Mouse (Mus musculus): Measurements from ENCODE around the gene Kalrn.

The Kalrn gene

GRCm38 (mm10) chr16:34417383-34417782 lies 155.9 kb downstream of the Kalrn start:
- DNase-seq: no peak

- peak; percentile 55 for DNase-seq
These were observed 158.8 kb downstream of the Kalrn start for GRCm38 (mm10) chr16:34414581-34414980.

GRCm38 (mm10) chr16:34413868-34414333 lies 159.4 kb downstream of the Kalrn start:
- peak; percentile 54 for DNase-seq

- no peak for DNase-seq
These were observed 166.3 kb downstream of the Kalrn start for GRCm38 (mm10) chr16:34407036-34407435.

DNA sequence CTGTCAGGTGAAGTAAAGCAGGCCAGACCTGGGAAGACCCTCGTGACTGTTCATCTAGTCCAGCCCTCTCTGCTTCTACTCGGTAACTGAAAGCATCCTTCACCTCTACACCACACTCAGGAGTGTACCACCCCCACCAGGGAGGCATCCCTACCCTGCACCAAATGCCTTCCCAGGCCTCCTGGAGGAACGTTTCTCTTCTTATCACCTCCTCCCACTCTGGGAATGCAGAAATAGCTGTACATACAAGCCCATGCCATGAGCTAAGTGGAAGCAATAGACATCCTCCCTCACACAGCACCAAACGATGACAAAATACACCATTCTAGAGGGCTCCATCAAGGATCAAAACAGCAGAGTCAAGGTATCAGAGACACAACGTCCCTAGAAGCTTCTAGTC lies 168.2 kb downstream of the Kalrn start:
- no peak for DNase-seq

GRCm38 (mm10) chr16:34401216-34401615 lies 172.1 kb downstream of the Kalrn start:
- DNase-seq: no peak

GRCm38 (mm10) chr16:34400102-34400728 lies 173.1 kb downstream of the Kalrn start:
- DNase-seq: peak; percentile 86

- peak; percentile 39 for DNase-seq
These were observed 178.0 kb downstream of the Kalrn start for GRCm38 (mm10) chr16:34395221-34395811.

DNA sequence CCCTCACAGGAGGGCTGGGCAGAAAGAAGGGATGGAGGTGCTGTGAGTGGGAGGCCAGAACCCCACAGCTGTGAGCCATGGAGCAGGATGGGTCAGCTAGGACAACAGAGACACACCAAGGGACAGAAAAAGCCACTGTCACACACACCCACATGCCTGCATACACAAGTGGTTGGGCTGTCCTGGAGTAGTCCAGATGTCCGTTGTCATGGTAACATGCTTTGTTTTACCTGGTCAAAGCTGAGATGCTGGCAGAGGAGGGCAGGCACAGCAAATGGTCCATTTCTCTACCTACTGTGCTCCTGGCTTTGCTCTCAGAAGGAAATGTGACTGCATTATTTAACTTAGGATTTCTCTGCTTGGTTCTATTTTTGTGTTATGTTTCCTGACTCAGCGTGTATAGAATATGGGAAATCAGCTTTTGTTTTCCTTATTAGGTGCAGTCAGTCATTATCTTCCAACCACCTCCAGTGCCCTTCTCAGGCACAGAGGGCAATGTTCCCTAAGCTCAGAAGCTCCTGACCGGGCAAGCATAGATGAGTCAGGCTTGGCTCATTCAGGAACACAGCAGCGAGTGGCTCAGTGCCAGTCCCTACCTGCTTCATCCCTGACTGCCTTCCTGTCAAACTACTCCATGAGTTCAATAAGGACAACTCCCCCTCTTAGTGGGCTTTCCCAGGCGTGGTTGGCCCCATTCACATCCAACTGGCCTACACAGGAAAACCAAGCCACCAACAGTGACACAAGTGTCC lies 183.6 kb downstream of the Kalrn start:
- DNase-seq: no peak

DNA sequence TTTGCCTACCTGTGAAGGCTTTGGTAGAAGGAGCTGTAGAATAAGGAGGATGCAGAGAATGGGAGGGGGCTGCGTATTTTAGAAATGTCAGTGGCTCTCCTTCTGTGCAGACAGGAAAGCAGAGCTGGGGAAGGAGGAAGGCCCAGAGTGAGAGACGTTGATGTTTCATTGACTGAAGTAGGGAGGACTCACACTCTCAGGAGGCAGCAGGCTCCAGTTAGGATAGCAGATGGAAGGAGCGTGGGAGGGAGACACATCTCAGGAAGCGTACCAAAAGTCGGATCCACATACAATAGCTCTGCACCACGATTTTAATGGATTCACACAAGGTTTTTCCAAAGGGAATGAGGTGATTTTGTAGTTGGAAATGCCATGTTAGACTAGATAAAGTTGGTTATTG lies 184.5 kb downstream of the Kalrn start:
- DNase-seq: no peak

DNA sequence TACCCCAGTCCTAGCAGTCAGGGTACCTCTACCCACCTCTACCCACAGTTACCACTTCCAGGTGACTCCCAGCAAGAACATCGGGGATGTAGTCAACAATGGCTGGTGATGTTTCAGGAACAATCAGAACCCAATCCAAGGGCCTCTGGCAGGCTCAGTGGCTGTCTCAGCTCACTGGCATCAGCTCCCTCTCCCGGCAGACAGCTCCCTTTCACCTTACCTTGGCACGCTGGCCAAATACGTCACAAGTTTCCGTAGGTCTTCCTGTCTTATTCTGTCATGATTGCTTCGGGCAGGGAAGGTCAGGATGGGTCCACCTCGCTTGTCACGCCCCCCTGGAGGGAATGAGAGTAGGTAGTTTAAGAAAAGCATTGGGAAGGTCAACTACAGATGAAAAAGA lies 188.3 kb downstream of the Kalrn start:
- DNase-seq: no peak

DNA sequence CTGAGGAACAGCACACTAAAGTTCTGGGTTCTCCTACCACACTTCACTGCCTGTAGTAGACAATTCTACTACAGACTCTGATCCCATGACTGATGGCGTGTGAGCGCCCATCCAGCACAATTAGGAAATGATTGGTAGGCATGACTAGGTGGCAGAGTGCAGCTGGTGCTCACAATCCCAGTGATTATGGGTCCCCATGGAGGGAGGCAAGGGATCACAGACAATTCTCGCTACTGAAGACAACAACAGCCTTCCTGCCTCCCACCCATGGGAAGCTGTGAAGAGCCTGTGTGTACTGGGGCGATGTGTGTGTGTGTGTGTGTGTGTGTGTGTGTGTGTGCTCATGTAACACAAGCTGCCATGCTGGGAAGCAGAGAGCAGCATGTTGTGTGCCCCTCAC lies 190.3 kb downstream of the Kalrn start:
- DNase-seq: no peak

DNA sequence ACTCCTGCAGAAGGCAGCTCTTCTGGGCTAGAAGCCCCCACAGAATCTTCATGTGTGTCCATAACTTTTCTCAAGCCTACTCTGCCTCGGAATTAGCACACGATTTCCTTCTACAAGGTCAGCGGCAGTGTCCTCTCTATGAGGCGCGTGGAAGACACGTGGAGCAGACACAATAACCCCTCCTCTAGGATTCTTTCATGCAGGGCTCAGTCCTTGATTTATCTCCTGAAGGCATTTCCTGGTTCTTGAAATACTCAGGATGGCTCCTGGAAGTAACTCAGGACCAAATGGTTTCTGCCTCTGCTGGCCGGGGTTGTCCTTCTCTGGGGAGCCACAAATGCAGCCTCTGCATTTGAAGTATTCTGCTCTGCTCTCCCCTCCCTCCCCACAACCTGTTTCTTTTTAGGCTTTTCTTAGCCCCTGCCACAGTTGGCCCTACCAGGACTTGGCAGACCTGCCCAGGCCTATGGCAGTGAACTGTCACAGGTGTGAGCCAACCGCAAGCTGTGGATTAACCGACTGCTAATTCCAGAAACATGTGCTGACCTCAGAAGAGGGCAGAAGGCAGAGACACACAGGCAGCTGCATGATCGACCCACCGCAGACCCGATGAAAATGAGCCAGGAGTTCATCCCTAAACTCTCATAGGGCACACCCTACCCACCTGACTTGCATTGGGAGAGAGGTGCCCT lies 197.0 kb downstream of the Kalrn start:
- DNase-seq: peak; percentile 22

GRCm38 (mm10) chr16:34373519-34373918 lies 199.8 kb downstream of the Kalrn start:
- no peak for DNase-seq

GRCm38 (mm10) chr16:34372103-34372741 lies 201.1 kb downstream of the Kalrn start:
- DNase-seq: peak; percentile 58

DNA sequence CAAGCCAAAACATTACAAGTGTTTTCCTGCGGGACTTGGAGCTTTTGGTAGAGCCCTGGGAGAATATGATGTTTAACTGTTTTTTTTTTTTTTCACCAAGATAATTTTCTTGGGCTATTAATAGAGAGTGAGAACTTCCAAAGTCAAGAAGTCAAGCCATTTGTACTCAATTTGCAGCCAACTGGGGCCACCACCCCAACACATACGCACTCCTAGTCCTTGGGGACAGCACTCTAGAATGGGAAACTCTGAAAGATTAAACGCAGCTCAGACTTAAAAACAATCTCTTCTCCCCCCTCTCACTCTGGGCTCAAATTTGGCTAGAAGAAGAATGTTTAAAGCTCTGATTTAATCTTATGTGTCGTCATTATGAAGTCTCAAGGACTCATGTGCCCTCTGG lies 214.1 kb downstream of the Kalrn start:
- no peak for DNase-seq

- DNase-seq: no peak
These were observed 217.8 kb downstream of the Kalrn start for GRCm38 (mm10) chr16:34355547-34355946.

DNA sequence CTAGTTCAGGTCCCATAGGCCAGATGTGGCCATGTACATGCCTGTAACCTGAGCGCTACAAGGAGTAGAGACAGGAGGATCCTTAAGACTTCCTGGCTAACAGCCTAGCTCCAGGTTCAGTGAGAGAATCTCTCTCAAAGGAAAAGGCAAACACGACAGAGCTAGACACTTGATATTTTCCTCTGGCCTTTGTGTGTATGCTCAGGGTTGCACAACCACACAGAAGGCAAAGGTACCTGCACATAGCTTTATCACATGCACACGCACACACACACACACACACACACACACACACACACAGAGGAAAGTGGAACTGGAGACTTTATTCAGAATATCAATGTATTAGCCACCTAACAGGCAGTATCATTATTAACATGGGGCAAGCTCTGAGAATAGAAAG lies 219.3 kb downstream of the Kalrn start:
- no peak for DNase-seq

- DNase-seq: peak; percentile 38
These were observed 220.6 kb downstream of the Kalrn start for GRCm38 (mm10) chr16:34352747-34353146.

DNA sequence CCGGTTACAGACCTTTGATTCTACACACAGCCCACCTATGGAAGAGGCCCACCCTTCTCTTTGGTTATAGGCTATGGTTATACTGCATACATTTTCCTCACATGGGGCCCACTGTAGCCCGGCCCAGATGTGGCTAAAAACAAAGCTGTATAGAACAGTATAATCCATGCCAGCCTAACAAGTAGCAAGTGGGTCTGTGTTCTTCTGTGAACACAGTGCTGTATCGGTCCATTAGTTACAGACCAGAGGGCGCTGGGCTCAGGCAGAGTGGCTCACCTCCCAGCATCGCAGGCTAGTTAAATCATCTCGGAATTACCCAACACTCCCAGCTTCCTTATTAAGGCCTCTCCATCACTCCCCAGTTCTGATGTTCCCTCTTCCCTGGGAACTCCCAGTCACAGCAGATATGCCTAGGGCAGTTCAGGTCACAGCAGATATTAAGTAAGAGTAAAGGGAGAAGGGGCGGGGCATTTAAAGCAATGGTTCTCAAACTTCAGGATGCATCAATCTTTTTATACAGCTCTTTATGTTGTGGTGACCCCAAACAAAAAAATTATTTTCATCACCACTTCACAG lies 221.7 kb downstream of the Kalrn start:
- no peak for DNase-seq

- DNase-seq: peak; percentile 59
These were observed 225.8 kb downstream of the Kalrn start for GRCm38 (mm10) chr16:34347574-34347973.

Data from kidney, postnatal 10 days (tissue).